Mouse (Mus musculus): ENCODE results near the gene Atg4d. TPM values are rescaled to one million over a fixed set of nuclear protein-coding genes. Genes with fewer than 3 reads are reported as not detected.

The Atg4d gene
- total RNA-seq, 2 experiments from 2014 or later: 40.7 to 49.2 TPM

DNA sequence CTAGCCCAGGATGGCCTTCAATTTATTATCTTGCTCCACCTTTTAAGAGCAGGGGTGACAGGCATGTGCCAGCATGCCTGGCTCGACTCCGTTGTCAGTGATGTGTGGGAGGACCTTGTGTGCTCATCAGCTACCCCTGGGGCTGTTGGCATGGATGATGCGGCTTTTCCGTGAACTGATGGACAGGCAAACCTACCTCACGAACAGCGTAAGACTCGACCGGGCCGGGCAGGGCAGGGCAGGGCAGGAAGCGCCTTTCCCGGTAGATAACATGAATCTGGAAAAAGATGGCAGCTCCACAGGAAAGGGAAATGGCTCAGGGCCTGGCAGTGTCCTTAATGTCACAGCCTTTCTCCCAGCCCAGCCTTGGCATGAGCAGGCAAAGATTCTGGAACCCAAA is 59.2 kb downstream of the Atg4d start:
- intact Hi-C loops (cut with DNase I): no loop called here
- DNase-seq (ENCODE audit: low spot score in 2 of 2): no peak

Other genes starting within 250 kb of the Atg4d start
- gene Icam1, start 249.3 kb upstream of the Atg4d start, total RNA-seq (2021): 1 to 10 TPM; 3.3 to 3.5 TPM
- gene Icam4, start 235.9 kb upstream of the Atg4d start, total RNA-seq (2021): 1 to 10 TPM in 1 of 2 experiments, under 1 TPM in 1; 0.80 to 1.1 TPM
- 100 to 1,000 TPM; 236 to 267 TPM for gene Icam5, start 233.2 kb upstream of the Atg4d start, total RNA-seq (2021)
- 1 to 10 TPM in 1 of 2 experiments, not detected in 1; 1.3 TPM for gene Zglp1, start 198.2 kb upstream of the Atg4d start, total RNA-seq (2021)
- 1 to 10 TPM; 1.5 to 2.6 TPM for gene Gm49373, start 192.2 kb upstream of the Atg4d start, total RNA-seq (2021)
- gene Fdx1l, start 191.7 kb upstream of the Atg4d start, total RNA-seq (2021): 10 to 100 TPM; 59.2 to 63.0 TPM
- 1 to 10 TPM; 1.6 to 3.0 TPM for gene Gm38431, start 173.3 kb upstream of the Atg4d start, total RNA-seq (2021)
- gene Raver1, start 173.3 kb upstream of the Atg4d start, total RNA-seq (2021): 10 to 100 TPM; 26.4 to 27.9 TPM
- 10 to 100 TPM; 11.6 to 12.7 TPM for gene Tyk2, start 134.1 kb upstream of the Atg4d start, total RNA-seq (2021)
- 100 to 1,000 TPM; 144 to 153 TPM for gene Cdc37, start 115.3 kb upstream of the Atg4d start, total RNA-seq (2021)
- 10 to 100 TPM; 88.9 to 94.4 TPM for gene Pde4a, start 99.6 kb upstream of the Atg4d start, total RNA-seq (2021)
- 10 to 100 TPM; 49.2 to 51.0 TPM for gene Keap1, start 25.9 kb upstream of the Atg4d start, total RNA-seq (2021)
- gene S1pr5, start 16.9 kb upstream of the Atg4d start, total RNA-seq (2021): 1 to 10 TPM; 7.8 to 8.3 TPM
- gene Kri1, start 22.7 kb downstream of the Atg4d start, total RNA-seq (2021): 10 to 100 TPM; 34.6 to 35.7 TPM
- 10 to 100 TPM; 54.4 to 58.4 TPM for gene Cdkn2d, start 26.1 kb downstream of the Atg4d start, total RNA-seq (2021)
- gene Ap1m2, start 47.0 kb downstream of the Atg4d start, total RNA-seq (2021): 1 to 10 TPM in 1 of 2 experiments, under 1 TPM in 1; 0.89 to 1.3 TPM
- gene Slc44a2, start 55.4 kb downstream of the Atg4d start, total RNA-seq (2021): 10 to 100 TPM; 43.9 to 51.4 TPM
- gene Ilf3, start 102.6 kb downstream of the Atg4d start, total RNA-seq (2021): 10 to 100 TPM; 68.0 to 77.7 TPM
- 10 to 100 TPM; 22.2 to 30.7 TPM for gene Qtrt1, start 146.5 kb downstream of the Atg4d start, total RNA-seq (2021)
- gene Dnm2, start 159.6 kb downstream of the Atg4d start, total RNA-seq (2021): 10 to 100 TPM; 55.5 to 63.4 TPM
- gene Tmed1, start 245.0 kb downstream of the Atg4d start, total RNA-seq (2021): 10 to 100 TPM; 14.3 to 15.6 TPM